Mouse (Mus musculus): ENCODE data around the gene Gabarap.
"Not testable (repeated sequence)": the region's sequence is repeated elsewhere in the genome, so short reads cannot be mapped to it uniquely, and the experiment has no call there.

Gabarap gene

GRCm38 (mm10) chr11:69990850-69991691 is at the start of gene Gabarap:
TSS of gene Gabarap (plus strand) at chr11:69991143.
- peak; percentile 98 for DNase-seq (ENCODE audit: low read depth)

DNA sequence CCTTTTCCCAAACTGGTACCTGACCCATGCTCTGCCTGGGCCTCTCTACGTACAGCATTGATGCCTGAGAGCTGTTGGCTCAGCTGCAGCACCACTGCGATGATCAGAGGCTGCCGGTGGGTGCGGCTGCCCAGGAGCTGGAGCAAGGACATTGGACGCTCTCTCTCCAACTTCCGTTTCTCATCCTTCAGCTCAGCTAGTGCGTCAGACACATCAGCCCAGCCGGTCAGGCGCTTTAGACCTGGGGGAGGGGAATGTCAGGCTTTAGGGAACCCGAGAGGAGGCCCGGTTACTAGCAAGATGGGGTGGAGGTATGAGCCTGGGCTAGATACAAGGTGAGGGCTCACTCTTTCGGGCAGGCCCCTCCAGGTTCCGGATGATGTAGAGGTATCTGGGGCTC is 45.7 kb upstream of the Gabarap start:
- DNase-seq (ENCODE audit: low read depth): no peak

DNA sequence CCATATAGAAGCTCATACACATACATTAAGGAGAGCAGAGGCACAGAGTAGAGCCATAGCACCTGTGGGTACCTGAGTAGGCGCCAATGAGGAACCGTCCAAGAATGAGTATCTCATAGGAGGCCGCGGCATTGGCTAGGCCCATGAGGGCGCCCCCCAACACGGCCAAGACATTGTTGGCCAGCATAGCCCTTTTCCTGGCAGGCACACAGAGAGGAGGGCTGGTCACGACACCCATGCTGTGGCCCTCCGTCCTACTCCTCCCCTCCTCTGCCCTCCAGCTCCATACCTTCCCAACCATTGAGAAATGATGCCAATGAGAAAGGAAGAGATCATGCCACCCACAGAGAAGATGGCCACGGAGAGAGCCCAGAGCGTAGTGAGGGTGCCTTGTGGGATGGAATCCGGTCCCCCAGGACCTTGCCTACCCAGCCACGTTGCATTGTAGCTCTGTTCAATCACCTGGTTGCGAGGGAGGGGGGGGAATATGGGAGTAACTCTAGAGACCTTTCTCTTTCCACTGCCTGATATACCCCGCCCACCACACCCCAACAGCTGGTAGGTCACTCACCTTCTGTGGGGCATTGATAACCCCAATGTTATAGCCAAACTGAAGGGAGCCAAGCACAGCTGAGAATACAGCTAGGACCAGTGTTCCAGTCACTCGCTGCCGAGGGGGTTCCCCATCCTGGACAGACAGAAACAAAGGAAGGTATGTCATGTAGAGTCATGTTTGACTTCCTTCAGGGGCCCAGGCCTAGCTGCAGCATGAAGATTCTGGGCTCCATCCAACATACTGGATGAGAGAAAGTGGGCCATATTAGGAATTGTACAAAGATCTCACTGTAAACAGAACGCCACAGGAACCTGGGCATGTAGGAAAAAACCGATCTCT is 44.7 kb upstream of the Gabarap start:
- no peak for DNase-seq (ENCODE audit: low read depth)

GRCm38 (mm10) chr11:69947337-69948065 is 43.4 kb upstream of the Gabarap start:
- DNase-seq (ENCODE audit: low read depth): no peak

DNA sequence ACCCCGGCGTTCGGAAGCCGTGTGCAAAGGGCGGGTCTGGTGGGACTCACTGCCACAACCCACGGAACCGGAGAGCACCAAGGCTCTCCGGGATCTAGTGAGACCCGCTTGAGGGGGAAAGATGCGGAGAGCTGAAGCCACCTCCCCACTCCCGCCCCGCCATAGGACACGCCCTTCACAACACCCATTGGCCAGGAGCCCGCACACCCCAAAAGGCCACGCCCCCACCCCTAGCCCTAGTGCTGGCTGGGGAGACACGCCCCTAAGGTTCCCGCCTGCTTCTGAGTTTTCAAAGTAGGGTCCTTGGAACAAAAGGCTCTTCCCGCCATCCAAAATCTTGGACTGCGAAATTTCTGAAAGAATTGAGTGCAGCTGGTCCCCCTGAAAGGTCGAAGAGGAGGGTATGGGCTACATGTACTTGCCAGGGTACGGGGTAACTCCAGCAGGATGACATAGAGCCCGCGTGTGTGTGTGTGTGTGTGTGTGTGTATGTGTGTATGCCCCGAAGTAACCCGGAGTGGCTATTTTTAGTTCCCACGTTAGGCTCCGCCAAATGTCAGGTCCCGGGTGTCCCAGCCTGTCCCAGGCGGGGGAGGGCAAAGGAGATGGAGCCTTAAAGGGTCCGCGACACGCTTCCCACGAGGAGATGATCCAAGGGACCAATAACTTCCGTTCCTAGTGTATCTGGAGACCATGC is 42.7 kb upstream of the Gabarap start, which contains the start of gene Slc2a4:
TSS of gene Slc2a4 (minus strand) at position 123 of the 697 bp plus-strand sequence.
- peak; percentile 88 for DNase-seq (ENCODE audit: low read depth)

GRCm38 (mm10) chr11:69948763-69949150 is 42.2 kb upstream of the Gabarap start:
- peak; percentile 60 for DNase-seq (ENCODE audit: low read depth)

- peak; percentile 21 for DNase-seq (ENCODE audit: low read depth)
These were observed 40.0 kb upstream of the Gabarap start for GRCm38 (mm10) chr11:69950807-69951459.

GRCm38 (mm10) chr11:69952274-69952673 is 38.7 kb upstream of the Gabarap start:
- DNase-seq (ENCODE audit: low read depth): no peak

DNA sequence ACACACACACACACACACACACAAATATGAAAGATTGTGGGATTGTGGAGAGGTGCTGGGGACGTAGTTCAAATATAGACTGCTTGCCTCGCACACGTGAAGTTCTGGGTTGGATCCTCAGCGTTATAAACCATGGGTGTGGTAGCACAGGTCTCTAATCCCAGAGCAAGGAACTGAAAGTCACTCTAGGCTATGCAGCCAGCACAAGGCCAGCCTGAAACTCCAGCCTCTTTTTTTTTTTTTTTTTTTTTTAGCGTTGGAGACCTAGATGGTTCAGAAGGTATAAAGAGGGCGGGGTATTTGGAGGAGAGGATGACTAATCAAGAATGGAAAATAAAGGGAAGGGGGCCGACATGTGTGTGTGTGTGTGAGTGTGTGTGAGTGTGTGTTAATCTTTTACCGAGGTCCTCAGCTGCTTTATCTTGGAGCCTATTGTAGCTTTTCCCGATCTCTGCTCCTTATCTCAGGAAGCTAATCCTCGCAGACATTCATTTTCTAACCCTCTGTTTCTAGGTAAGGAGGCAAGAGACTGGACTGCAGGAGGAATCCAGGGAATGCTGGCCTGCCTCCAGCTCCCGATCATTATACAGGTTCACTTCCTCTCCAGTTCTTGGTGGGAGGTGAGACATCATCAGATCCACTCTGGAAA is 37.6 kb upstream of the Gabarap start:
- no peak for DNase-seq (ENCODE audit: low read depth)

- DNase-seq (ENCODE audit: low read depth): not testable (repeated sequence)
These were observed 35.3 kb upstream of the Gabarap start for GRCm38 (mm10) chr11:69955618-69956017.

DNA sequence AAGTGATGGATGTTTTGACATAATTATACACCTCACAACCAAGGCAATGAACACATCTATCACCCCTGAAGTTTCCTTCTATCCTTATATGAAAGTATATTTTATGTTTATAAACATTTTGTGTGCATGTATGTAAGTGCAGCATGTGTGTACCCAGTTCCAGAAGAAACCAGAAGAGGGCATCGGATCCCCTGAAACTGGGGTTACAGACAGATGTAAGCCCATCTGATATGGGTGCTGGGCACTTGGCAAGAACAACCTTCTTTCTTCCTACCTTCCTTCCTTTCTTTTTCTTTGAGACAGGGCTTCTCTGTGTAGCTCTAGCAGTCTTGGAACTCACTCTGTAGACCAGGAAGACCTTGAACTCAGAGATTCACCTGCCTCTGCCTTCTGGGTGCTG is 34.7 kb upstream of the Gabarap start:
- DNase-seq (ENCODE audit: low read depth): peak; percentile 23

- peak; percentile 46 for DNase-seq (ENCODE audit: low read depth)
These were observed 30.3 kb upstream of the Gabarap start for GRCm38 (mm10) chr11:69960616-69961015.

- no peak for DNase-seq (ENCODE audit: low read depth)
These were observed 29.1 kb upstream of the Gabarap start for GRCm38 (mm10) chr11:69961841-69962240.

DNA sequence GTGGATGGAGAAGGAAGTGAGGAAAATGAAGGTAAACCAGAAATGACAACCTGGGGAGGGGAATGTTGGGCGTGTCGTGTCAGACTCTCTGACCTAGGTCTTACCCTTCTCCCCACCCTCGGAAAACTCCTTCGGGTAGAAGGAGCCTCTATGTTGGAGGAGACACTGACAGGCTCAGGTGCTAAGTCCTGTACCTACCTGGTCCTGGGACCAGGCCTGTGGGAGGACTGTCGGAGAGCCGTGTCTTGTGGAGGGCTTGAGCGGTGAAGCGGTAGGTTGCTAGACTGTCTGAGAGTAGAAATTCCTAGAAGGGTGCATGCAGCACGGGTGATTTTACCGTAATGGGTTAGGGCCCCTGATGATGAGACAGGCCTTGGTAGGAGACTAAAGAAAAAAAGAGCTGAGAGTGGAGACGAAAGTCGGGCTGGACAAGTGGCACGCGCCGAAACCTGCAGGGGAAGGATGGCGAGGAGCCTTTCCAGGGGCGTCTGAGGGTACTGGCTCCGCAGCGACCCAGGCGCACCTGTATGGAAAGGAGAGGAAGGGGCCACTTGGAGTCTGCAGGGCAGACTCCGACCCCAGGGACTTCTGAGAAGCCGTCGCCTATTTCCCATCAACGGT is 26.2 kb upstream of the Gabarap start, which contains the start of gene Cldn7:
TSS of gene Cldn7 (plus strand) at position 130 of the 621 bp plus-strand sequence.
- DNase-seq (ENCODE audit: low read depth): no peak

DNA sequence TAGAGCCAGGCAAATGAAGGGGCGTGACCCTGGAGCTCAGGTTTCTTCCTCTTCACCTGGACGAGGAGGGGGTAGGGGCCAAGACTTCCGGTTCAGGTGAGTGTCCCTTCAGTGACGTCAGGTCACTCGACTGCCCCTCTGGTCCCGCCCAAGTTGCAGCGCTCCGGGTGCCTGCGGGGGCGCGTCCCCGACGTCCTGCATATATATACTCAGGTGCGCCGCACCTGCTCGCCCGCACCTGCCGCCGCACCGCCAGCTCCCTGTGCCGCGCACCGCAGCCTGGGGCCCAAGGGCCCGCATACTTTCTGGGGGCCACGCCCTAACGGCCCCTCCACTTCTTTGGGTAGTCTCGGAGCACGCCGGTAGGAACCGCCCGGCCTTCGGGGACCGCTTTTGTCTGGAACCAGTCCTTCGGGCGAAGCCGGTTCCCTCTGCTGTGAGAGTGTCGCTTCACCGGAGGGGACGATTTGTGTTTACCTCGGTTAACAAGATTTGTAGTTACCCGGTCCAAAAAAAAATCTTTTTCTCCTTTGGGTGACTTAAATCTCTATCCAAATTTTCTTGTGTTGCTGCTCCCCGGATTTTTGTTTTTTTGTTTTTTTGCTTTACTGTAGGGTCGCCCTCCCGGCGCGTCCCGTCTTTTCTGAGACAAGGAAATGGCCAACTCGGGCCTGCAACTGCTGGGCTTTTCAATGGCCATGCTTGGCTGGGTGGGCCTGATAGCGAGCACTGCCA is 25.5 kb upstream of the Gabarap start:
- DNase-seq (ENCODE audit: low read depth): no peak

GRCm38 (mm10) chr11:69966006-69966859 is 24.7 kb upstream of the Gabarap start:
- DNase-seq (ENCODE audit: low read depth): no peak

DNA sequence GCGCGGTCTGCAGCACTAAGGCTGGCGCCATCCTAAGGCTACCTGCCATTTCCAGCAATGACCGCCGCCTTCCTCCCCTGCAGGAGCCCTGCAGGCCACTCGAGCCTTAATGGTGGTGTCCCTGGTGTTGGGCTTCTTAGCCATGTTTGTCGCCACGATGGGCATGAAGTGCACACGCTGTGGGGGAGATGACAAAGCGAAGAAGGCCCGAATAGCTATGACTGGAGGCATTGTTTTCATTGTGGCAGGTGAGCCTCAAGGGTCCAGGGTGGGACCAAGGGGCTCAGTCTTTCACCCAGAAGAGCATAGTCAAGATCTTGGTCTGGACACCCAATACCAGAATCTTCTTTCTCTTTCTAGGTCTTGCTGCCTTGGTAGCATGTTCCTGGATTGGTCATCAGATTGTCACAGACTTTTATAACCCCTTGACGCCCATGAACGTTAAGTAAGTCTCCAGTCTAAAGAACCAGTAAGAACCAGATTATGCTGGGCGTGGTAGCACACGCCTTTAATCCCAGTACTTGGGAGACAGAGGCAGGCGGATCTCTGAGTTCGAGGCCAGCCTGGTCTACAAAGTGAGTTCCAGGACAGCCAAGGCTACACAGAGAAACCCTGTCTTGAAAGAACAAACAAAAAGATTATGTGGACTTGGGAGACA is 24.0 kb upstream of the Gabarap start:
- no peak for DNase-seq (ENCODE audit: low read depth)

DNA sequence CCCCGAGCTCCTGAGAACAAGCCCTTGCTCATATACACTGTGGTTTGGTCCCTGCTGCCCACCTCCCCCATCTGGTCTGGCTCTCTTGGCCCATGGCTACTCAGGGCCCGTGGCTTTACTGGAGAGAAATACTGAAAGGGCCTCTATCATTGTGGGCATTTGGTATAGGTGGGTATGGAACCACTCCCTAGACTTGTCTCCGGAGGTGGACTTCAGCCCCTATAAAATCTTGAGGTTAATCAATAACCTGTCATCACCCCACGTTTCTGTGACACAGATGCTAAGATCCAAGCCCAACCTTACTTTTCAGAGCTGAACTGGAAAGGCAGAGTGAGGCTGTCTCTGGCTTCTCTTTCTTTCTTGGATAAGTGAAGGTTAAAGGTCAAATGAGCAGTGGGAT is 22.1 kb upstream of the Gabarap start:
- no peak for DNase-seq (ENCODE audit: low read depth)
